Mouse (Mus musculus): ENCODE data around the gene Slitrk1.

Gene Slitrk1

DNA sequence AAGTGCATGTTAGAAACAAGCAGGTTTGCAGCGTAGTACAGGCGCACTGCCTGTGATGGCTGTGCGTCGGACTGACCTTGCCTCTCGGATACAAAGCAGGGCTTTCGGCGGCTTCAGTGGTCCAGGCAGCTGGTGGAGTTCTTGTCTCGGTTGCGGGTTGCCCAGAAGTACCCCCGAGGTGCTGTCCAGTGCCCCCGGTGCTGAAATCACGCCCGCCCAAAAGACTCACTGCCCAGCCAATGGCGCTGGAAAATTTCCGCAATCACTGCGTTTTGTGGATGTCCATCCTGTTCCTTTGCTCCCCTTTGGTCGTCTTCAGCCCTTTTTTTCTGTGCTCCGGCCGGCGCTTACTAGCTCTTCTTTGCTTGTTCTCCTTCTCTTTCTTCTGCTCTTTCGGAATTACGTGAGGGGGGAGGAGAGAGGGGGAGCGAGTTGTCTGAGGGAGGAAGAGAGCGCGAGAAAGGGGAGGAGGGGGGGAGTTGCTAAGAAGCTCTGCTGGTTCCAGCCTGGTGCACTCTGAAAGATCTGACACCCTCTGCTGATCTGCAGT lies at the start of gene Slitrk1:
Gene Slitrk1, minus strand, starts transcription at position 445 of the 550 bp plus-strand sequence.
- no peak for DNase-seq (ENCODE audit: extremely low read depth, insufficient read length, low spot score)

DNA sequence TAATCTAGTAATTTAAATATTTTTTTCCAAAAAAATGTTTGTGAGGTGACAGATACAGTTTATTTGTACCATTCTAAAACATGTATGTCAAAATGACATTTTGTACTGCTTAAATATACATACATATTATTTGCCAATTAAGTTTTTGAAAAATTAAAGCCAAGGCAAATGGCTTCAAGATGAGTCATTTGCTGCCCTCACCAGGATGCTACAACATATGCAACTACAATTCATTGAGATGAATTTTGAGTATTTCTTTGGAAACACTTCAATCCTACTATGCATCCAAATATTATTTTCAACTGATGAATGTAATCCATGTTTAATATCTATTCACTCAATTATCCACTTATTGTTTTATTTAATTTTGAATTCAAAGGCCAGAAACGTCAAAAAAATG lies 21.8 kb upstream of the Slitrk1 start:
- DNase-seq (ENCODE audit: extremely low read depth, insufficient read length, low spot score) = no peak

DNA sequence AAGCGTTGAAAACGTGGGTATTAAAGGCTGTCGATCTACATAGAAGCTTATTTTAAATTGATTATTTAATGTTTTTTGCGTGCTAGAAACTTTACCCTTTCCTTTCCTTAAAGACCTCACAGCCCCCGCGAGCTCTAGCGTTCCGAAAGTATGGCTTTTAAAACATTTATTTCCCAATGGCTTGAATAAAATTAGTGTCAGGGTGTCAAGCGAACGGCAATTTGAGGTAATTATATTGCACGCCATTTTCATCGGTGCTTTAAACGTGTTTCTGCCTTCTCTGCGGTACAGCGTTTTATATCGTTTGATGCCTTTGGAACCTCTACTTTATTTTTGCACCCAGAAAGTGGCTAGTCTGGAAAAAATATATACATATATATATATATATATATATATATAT lies 378 bp upstream of the Slitrk1 start:
- DNase-seq (ENCODE audit: extremely low read depth, insufficient read length, low spot score) = no peak

DNA sequence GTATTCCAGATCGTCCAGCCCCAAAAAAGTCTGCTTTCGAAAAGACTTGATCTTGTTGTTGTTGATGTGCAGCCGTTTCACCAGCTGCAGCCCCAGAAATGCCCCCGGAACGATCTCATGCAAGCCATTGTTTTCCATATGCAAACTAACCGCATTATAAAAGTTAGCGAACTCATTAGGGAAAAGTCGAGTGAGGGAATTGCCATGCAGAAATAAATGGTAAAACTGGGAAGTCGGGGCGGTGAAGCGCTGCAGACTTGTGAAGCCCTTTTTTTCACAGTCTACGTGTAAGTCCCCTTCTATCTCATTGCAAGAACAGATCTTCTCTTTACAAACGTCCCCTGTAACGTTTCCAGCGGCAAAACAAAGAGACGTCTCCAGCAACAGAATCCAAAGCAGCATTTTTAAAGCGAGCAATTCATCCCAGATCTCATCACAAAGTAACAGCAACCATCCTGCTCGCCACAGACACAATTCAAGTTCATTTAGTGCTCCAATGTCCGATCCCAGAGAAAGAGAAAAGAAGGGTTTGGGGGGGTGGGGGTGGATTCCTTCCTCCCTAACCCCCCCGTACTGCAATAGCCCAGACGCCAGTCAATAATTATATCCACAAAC lies 975 bp downstream of the Slitrk1 start:
- DNase-seq (ENCODE audit: extremely low read depth, insufficient read length, low spot score) = no peak

DNA sequence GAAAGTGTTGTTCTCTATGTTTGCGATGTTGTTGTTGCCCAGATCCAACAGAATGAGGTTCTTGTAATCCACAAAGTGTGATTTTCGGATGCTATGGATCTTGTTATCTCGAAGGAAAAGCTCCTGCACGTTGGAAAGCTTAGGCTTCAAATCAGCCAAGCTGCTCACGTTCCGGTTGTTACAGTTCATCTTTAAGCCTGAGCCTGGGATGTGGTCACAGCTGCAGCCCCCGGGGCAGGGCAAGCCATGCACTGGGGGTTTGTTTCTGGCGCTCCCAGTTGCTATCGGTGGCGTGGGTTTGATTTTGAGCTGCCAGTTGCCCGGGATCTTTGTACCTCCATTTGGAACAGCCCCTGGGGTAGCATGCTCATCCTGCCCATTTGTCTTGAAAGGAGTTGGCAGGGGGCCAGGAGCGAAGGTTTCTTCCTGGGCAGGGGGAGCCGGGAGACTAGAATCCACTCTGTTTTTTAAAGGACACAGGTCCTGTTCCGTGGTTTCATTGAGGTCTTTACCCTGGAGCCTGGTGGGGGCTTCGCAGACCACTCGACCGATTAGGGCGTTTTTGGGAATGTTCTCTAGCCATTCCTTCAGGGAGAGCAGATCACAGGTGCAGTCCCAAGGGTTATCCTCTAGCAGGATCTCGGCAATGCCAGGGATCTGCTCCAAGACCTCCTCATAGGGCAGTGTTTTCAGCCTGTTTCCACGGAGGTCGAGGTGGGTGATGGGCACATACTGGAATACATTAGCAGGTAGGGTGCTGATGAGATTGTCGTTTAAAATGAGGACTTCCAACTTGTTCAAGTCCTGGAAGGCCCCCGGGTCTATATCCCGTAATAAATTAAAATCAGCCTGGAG lies 1.7 kb downstream of the Slitrk1 start:
- DNase-seq (ENCODE audit: extremely low read depth, insufficient read length, low spot score) = no peak

DNA sequence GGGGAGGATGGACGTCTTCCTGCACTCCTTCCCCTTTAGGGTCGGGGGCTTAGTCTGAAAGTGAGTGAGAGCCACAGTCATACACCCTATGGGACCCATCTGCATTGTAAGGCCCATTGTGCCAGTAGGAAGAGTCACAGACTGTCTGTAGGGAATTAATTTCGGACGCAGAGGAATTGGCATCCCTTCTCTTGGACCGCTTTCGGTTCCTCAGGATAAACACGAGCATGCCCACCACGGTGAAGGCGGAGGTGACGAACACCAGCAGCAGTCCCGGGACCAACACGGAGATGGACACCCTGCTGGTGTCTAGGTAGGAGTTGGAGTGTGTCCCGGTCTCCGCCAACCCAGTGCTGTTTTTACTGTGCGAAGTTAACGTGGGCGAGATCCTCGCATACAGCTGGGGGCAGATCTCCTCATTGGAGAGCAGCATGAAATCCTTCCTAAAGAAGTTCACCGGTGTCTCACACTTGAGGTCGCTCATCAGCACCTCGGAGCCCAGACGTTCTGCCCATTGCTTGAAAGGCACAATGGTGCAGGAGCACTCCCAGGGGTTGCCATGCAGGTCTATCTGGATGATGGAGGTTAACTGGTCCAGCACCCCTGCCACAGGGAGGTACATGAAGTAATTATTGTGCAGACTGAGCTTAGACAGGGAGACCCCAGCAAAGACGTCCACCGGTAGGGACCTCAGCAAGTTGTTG lies 2.7 kb downstream of the Slitrk1 start:
- no peak for DNase-seq (ENCODE audit: extremely low read depth, insufficient read length, low spot score)

DNA sequence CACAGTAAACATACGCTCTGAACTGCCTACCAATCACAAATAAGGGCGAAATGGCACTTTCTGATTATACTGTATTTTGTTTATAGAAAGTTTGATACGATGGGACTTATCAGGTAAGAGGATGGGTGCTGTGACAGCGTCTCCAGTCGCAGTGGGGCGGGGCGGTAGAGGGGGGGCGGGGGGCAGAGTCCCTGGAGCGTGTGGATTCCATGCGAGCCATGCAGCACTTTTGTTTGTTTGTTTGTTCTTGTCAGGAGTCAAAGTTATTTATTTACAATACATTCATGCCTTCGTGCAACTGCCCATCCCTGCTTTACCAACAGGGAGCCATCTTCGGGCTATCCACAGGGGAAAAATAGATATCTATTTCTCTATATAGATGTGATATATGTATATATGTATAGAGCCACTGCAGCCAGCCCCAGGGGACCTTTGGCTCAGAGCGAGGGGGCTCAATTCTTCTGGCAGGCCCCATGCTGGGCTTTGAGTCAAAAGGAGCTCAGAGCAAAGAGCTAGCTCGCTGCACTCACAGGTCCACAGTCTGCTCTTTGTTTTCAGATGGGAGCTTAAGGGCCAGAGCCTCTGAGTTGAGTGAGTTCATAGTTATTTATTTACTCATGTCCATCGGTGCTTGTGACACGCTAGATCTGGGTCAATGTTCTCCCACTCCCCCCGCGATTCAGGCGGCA lies 3.4 kb downstream of the Slitrk1 start:
- DNase-seq (ENCODE audit: extremely low read depth, insufficient read length, low spot score) = no peak

DNA sequence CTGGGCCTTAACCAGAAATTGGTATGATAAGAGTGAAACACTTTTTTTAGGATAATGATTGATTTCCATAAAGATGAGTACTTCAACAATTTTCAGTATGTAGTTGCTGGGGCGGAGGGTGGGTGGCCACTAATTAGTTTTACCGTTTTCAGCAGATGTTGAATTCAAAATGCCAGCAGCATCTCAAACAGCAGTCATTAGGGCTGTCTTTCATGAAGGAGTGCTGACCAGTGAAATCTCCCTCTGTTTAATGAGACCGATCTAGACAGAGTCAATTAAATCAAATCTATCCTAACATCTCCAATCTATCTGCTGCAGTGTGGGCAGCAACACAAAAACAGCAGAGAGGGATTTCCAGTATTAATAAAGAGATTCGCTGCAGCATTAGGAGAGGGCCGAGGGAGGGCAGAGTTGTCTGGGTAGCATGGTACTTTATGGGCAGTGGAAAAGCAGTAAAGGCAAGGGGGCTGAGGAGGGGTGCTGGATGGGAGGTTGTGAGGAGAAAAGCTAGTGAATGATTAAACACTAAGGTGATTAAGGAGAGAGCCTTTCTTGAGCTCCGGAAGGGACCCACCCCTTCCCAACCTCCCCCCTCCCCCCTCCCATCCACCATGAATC lies 4.5 kb downstream of the Slitrk1 start:
- no peak for DNase-seq (ENCODE audit: extremely low read depth, insufficient read length, low spot score)

DNA sequence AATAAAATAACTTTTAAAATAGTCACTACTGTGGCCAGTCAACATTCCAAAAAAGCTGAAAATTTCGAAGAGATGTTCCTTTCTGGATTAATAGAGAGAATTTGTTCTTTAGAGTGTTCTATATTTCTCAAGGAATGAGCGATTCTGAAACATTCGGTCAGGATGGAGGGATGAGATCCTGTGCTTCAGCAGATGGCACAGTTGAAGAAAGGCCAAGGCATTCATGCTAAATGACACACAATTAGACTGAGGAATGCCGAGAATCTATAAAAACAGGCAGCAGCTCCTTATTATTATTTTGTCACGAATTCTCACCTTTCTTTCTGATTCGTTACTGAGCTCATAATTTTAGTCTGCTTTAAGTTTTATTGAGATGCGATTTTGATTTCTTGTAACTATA lies 15.4 kb downstream of the Slitrk1 start:
- DNase-seq (ENCODE audit: extremely low read depth, insufficient read length, low spot score) = no peak

DNA sequence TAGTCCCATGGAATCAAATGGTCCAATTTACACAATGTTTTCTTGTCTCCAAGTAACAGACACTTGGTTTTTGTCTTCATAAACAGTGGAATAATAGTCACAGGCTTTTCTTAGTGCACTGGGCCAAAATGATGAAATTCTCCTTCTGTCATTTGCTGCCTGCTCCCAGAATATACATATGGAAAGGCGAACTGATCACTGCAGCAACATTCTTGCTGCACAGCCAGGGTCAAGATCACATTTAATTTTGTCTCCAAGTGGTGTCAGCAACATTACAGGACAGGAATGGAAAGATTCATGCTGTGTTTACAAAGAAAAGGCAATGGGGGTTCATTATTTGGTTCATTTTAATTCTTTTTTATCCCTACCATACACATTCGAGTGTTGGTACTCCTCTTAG lies 18.5 kb downstream of the Slitrk1 start:
- no peak for DNase-seq (ENCODE audit: extremely low read depth, insufficient read length, low spot score)

DNA sequence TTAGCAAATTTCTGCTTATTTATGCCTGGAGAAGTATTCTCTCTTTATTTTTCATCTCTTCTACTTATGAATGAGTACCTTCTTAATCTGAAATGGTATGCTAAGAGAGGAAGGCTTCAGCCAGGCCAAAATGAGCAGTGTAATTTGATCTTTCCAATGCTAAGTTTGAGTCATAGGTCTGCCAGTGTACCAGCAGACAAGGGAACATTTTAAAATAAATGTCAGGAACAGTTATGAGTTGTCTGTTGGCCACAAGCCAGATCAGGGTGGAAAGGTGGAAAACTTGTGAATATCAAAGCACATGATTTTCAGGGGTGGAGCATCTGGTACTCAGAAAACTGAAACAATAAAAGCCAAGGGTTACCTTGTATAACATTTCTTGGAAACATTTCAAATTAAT lies 46.1 kb downstream of the Slitrk1 start:
- peak; percentile 11 for DNase-seq (ENCODE audit: extremely low read depth, insufficient read length, low spot score)

DNA sequence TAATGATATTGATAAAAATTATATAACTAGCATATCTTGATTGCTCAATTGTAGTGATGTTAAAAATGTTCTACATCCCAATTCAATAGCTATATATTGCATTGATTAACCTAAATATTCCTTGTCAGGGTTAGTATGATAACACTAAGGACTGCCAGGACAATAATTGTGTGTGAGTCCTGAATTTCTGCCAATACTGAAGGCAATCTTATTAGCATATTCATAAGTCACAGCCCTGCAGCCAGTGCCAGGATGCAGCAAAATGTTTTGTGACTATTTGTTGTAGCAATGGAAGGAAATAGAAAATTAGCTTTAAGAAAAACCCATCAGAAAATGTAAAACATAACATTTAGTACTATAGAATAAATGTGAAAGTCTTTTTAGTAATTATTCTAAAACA lies 49.3 kb downstream of the Slitrk1 start:
- DNase-seq (ENCODE audit: extremely low read depth, insufficient read length, low spot score) = no peak

DNA sequence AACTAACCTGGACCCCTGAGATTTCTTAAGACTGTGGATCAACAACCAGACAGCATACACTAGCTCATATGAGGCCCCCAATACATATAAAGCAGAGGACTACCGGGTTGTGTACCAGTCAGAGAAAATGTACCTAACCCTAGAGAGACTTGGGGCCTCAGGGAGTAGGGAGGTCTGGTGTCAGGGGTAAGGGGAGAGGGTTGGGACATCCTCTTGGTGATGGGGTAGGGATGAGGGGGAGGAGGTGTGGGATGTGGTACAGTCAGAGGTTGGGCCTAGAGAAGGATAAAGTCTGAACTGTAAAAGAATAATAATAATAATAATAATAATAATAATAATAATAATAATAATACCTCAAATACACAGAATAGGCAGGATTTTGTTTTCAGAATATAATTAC lies 54.6 kb downstream of the Slitrk1 start:
- no peak for DNase-seq (ENCODE audit: extremely low read depth, insufficient read length, low spot score)
